Comparison of ENCODE assay signal across 14 mouse cellular contexts in the genomic region with DNA sequence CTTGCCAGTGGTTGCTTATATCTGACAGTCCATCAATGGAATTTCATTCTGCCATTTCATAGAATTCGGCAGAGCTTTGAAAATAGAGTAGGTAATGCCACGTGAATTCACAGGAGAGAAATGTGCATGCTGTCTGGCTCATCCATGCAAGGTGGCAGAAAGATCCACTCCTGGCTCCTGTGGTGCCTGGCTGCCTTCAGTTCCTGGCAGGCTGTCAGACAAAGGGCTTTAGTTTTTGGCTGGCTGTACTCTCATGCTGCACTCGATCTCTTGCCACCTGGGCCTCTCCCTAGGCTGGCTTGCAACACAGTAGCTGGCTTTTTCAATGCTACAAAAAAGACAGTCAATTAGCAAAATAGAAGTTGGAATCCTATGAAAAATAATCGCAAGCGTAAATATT. TPM values are rescaled to one million over a fixed set of nuclear protein-coding genes. Genes with fewer than 3 reads are reported as not detected.
DNase-seq lines count a peak whose midpoint lies in the region; ATAC-seq and TF ChIP-seq lines count a peak whose summit lies in the region.
"Had no signal": no experiment of that assay in that cellular context is flagged by ENCODE, and none has a peak within 500 bp of the region (broad histone marks: within the 10 kb centered on the region; RNA-seq: fewer than 3 reads in every experiment).

No protein-coding gene starts in this region.

- ATAC-seq in hindbrain, postnatal 0 days = peak; percentile 77
- ATAC-seq: intestine, postnatal 0 days had no signal

- no peaks in the 10 kb centered on the region for H3K9me3 ChIP-seq in hindbrain, postnatal 0 days (ENCODE audit: low read length)
- H3K9me3 ChIP-seq: embryonic facial prominence, embryonic 15.5 days; limb, embryonic 12.5 days had no signal

- DNase-seq in heart, postnatal 10 days = peak; percentile 15 to 19
- no peak for DNase-seq in heart, postnatal 4 days
- DNase-seq in brain, adult 2 months (ENCODE audit: low read depth, low spot score) = peak; percentile 95
- DNase-seq in cerebellum, adult 11 months = peak; percentile 87
- peak; percentile 73 for DNase-seq in hindbrain, postnatal 0 days (ENCODE audit: low spot score)
- DNase-seq in spleen, adult 18-20 months = no peak
- no peak for DNase-seq in frontal cortex, postnatal 36 days (ENCODE audit: low spot score in 2 of 2)
- DNase-seq: adrenal gland, adult 8-10 months; gastrocnemius, postnatal 25 days; lung, embryonic 14.5 days had no signal

- intact Hi-C loops in heart, postnatal 10 days (cut with DNase I) = no loop called here

- H3K36me3 ChIP-seq in hindbrain, postnatal 0 days (ENCODE audit: insufficient read depth, low read length) = no peaks in the 10 kb centered on the region
- H3K36me3 ChIP-seq: embryonic facial prominence, embryonic 15.5 days; limb, embryonic 12.5 days had no signal

- H3K4me3 ChIP-seq in hindbrain, postnatal 0 days (ENCODE audit: low read length) = no peak overlapping the region
- H3K4me3 ChIP-seq: embryonic facial prominence, embryonic 15.5 days; limb, embryonic 12.5 days had no signal

- no peak overlapping the region for H3K9ac ChIP-seq in hindbrain, postnatal 0 days (replicated peaks; ENCODE audit: low read length)
- H3K9ac ChIP-seq: embryonic facial prominence, embryonic 15.5 days; limb, embryonic 12.5 days; lung, embryonic 14.5 days had no signal

- 54% methylated on average over 5 of the region's 5 CpGs for WGBS in hindbrain, postnatal 0 days

- H3K27me3 ChIP-seq in hindbrain, postnatal 0 days (ENCODE audit: insufficient read depth, low read length) = no peaks in the 10 kb centered on the region
- H3K27me3 ChIP-seq: CH12.LX; embryonic facial prominence, embryonic 15.5 days; limb, embryonic 12.5 days had no signal

- no peak overlapping the region for H3K4me2 ChIP-seq in hindbrain, postnatal 0 days (ENCODE audit: low read depth, low read length)
- H3K4me2 ChIP-seq: embryonic facial prominence, embryonic 15.5 days; limb, embryonic 12.5 days; lung, embryonic 14.5 days had no signal

- no peak for TF ChIP-seq CTCF in hindbrain, postnatal 0 days (IDR thresholded peaks at IDR 0.05; ENCODE audit: low read depth)

- no peak overlapping the region for H3K27ac ChIP-seq in hindbrain, postnatal 0 days
- H3K27ac ChIP-seq: embryonic facial prominence, embryonic 15.5 days; limb, embryonic 12.5 days had no signal

- no peaks in the 10 kb centered on the region for H3K4me1 ChIP-seq in hindbrain, postnatal 0 days (ENCODE audit: insufficient read depth, low read length)
- H3K4me1 ChIP-seq: embryonic facial prominence, embryonic 15.5 days; limb, embryonic 12.5 days had no signal

RNA-seq across cellular contexts. Expression of a gene that starts 49.5 kb away (rescaled TPM):
- 1 to 10 TPM; 6.8 to 8.1 TPM for total RNA-seq in heart, postnatal 10 days (2021)
- 1 to 10 TPM; 4.8 to 5.3 TPM for total RNA-seq in heart, postnatal 4 days (2021)
- total RNA-seq in hindbrain, postnatal 0 days (2014; rRNA removed) = 4.9 and 10.2 TPM in 2 replicates
- 6.6 and 6.8 TPM in 2 replicates for polyA plus RNA-seq in hindbrain, postnatal 0 days (2015; fragmentation: Nextera tagmentation; extraction: Ambion mirVana)
- total RNA-seq: CH12.LX had no signal

Comparison
In these comparisons a context has a peak if more than half of its experiments do, and no peak if none do; other contexts are left out.
1. DNase-seq: peak in heart, postnatal 10 days (2 of 2), brain, adult 2 months (single experiment), cerebellum, adult 11 months (single experiment) and hindbrain, postnatal 0 days (single experiment); none in heart, postnatal 4 days (single experiment), spleen, adult 18-20 months (0 of 2) and frontal cortex, postnatal 36 days (0 of 2).